Mouse (Mus musculus) testis, adult 2 months (tissue): ENCODE measurements around the gene Mtmr3.

Source experiments
- CTCF ChIP-seq: fragments of 200-500 bp; IDR thresholded peaks from 2 replicates; pipeline ENCODE4 v1.5.1; 2012; ENCODE audit warnings: low read depth, mild to moderate bottlenecking, inconsistent platforms, low read length, moderate library complexity; ENCODE audit not compliant: control insufficient read depth, insufficient read depth, insufficient replicate concordance
- POLR2A ChIP-seq: fragments of 200-500 bp; IDR thresholded peaks from 2 replicates; pipeline ENCODE4 v1.6.1; 2012; ENCODE audit warnings: low read depth, mild to moderate bottlenecking, inconsistent platforms, low read length, moderate library complexity; ENCODE audit not compliant: control insufficient read depth

- no peak for TF ChIP-seq CTCF
- TF ChIP-seq POLR2A = no peak
Observed at GRCm38 (mm10) chr11:4461154-4461553, 133.5 kb downstream of the Mtmr3 start.
